In the genomic region with DNA sequence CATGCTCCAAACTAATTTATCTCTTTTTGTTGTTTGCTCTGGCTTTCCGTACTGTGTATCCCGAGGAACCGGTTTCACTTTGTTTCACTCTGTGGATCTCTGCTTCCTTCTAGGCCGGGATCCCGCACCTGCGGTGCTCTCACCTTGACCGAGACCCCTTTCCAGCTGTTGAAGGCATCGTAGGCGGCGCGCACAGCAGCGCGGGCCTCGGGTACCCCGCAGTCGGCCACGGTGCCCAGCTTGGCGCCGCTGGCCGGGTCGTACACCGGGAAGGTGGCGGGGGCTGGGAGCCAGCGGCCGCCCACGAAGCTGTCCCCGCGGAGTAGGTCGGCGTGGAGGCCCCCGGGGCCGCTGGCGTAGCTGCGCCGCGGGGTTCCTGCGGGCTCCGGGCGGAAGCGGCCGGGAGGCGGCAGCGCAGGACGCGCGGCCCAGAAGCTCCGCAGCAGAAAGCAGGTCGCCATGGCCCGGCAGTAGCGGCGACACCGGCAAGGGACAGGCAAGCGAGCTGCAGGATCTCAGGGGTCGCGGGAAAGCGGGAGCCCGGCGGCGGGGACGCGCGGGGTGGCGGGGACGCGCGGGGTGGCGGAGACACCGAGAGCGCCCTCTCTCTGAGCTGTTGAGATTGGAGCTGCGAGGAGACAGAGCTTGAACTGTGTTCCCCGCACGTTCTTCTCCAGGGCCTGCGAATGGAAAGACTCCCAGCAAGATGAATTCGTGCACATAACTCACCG, we compare ENCODE assay signal across 8 mouse cellular contexts. TPM values are rescaled to one million over a fixed set of nuclear protein-coding genes. Genes with fewer than 3 reads are reported as not detected.
DNase-seq lines count a peak whose midpoint lies in the region; ATAC-seq lines count a peak whose summit lies in the region.

A gene (minus strand): TSS at position 554 of the 731 bp plus-strand sequence.

- H3K9me3 ChIP-seq in intestine, embryonic 15.5 days, result no peaks in the 10 kb centered on the region
- no peaks in the 10 kb centered on the region for H3K9me3 ChIP-seq in midbrain, embryonic 10.5 days (replicated peaks)

- peak within 1 kb of the TSS; percentile 91 for H3K9ac ChIP-seq in intestine, embryonic 15.5 days

- H3K4me1 ChIP-seq in intestine, embryonic 15.5 days (replicated peaks), result no peaks in the 10 kb centered on the region
- peaks cover 22% of the 10 kb centered on the region for H3K4me1 ChIP-seq in midbrain, embryonic 10.5 days

- peak; percentile 57 for DNase-seq in adrenal gland, adult 8-10 months
- peak; percentile 89 for DNase-seq in embryo, embryonic 11 days
- peak; percentile 68 to 77 for DNase-seq in gastrocnemius, postnatal 4 days (ENCODE audit: low spot score in 2 of 2)
- peak; percentile 82 to 83 for DNase-seq in left cerebral cortex, postnatal 36 days (ENCODE audit: low spot score in 2 of 2)
- peak; percentile 86 for DNase-seq in midbrain, embryonic 10.5 days (ENCODE audit: low spot score)
- DNase-seq in skeletal muscle tissue, adult 2 months (ENCODE audit: low read depth, low spot score), result peak; percentile 27

- peak; percentile 87 for ATAC-seq in intestine, embryonic 15.5 days
- no peak for ATAC-seq in monocyte, adult 5-6 weeks (replicated peaks; ENCODE audit: insufficient number of reproducible peaks, low FRiP score, low TSS enrichment, poor library complexity, severe bottlenecking)

- under 1% methylated on average over 72 of the region's 75 CpGs for WGBS in intestine, embryonic 15.5 days
- under 1% methylated on average over 75 of the region's 75 CpGs for WGBS in midbrain, embryonic 10.5 days

- no peaks in the 10 kb centered on the region for H3K36me3 ChIP-seq in intestine, embryonic 15.5 days
- H3K36me3 ChIP-seq in midbrain, embryonic 10.5 days, result peaks cover 15% of the 10 kb centered on the region; the same call in 1 of the 2 replicates

- H3K4me3 ChIP-seq in intestine, embryonic 15.5 days (replicated peaks), result peak within 1 kb of the TSS; percentile 83
- H3K4me3 ChIP-seq in midbrain, embryonic 10.5 days, result peak within 1 kb of the TSS; percentile 89

- H3K4me2 ChIP-seq in intestine, embryonic 15.5 days (replicated peaks), result peak within 1 kb of the TSS; percentile 81

- H3K27ac ChIP-seq in intestine, embryonic 15.5 days, result peak within 1 kb of the TSS; percentile 93
- peak within 1 kb of the TSS; percentile 92 for H3K27ac ChIP-seq in midbrain, embryonic 10.5 days (replicated peaks)

- H3K27me3 ChIP-seq in intestine, embryonic 15.5 days (replicated peaks), result no peaks in the 10 kb centered on the region
- H3K27me3 ChIP-seq in midbrain, embryonic 10.5 days (ENCODE audit: low read depth, poor library complexity, severe bottlenecking), result peaks cover 10% of the 10 kb centered on the region

- intact Hi-C loops in left cerebral cortex, postnatal 36 days (cut with DNase I), result no loop called here

RNA-seq across cellular contexts. Expression of the gene that starts here (rescaled TPM):
- 10 to 100 TPM; 18.9 to 21.9 (median 20.6) TPM for total RNA-seq in adrenal gland, adult 8-10 months (2022)
- 1 to 10 TPM; 4.3 to 4.5 TPM for total RNA-seq in gastrocnemius, postnatal 4 days (2021)
- 9.6 and 10.3 TPM in 2 replicates for polyA plus RNA-seq in intestine, embryonic 15.5 days (2015; fragmentation: Nextera tagmentation; extraction: Ambion mirVana)
- total RNA-seq in left cerebral cortex, postnatal 36 days (2021), result 10 to 100 TPM; 55.4 to 57.0 TPM
- polyA plus RNA-seq in midbrain, embryonic 10.5 days (2016; fragmentation: Nextera tagmentation; extraction: Ambion mirVana), result 7.1 and 8.2 TPM in 2 replicates
- 0.19 TPM in 1 of 3 replicates, not detected in the others for total RNA-seq in monocyte, adult 5-6 weeks (2017)

Comparison
In these comparisons a context has a peak if more than half of its experiments do, and no peak if none do; other contexts are left out.
1. DNase-seq: peak in every context shown above with its lines; median percentile 89 in embryo, embryonic 11 days; 86 in midbrain, embryonic 10.5 days; 82 in left cerebral cortex, postnatal 36 days; 72 in gastrocnemius, postnatal 4 days; 57 in adrenal gland, adult 8-10 months; 27 in skeletal muscle tissue, adult 2 months.